Mouse (Mus musculus): ENCODE results near the gene Calb2. TPM values are rescaled to one million over a fixed set of nuclear protein-coding genes. Genes with fewer than 3 reads are reported as not detected.

Gene Calb2
- 10 to 100 TPM; 13.3 to 27.0 TPM for total RNA-seq (2021)

DNA sequence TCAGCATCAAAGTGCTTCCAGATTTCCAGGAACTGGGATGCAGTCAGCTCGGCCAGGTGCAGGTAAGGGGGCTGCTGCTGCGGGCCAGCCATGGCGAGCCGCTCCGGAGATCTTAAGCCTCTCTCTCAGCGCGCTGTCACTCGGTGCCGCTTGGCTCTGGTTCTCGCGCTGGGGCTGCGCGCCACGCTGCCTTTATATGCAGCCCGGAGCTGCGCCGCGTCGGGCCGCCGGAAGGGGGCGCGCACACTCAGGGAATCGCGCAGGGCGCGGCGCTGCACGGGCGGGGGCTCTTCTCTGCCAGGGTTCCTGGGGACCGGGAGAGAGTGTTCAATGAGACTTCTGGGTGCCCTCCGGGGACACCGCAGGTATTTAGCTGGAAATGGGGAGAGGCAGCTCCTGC is at the start of gene Calb2:
TSS of gene Calb2 (minus strand) at position 165 of the 400 bp plus-strand sequence.
- intact Hi-C loops (cut with DNase I) = loop anchor here (1.0 kb wide), 1 partner anchor 310 kb away; no protein-coding TSS in a partner anchor
- DNase-seq (ENCODE audit: low spot score in 2 of 2) = peak; percentile 44 to 62

DNA sequence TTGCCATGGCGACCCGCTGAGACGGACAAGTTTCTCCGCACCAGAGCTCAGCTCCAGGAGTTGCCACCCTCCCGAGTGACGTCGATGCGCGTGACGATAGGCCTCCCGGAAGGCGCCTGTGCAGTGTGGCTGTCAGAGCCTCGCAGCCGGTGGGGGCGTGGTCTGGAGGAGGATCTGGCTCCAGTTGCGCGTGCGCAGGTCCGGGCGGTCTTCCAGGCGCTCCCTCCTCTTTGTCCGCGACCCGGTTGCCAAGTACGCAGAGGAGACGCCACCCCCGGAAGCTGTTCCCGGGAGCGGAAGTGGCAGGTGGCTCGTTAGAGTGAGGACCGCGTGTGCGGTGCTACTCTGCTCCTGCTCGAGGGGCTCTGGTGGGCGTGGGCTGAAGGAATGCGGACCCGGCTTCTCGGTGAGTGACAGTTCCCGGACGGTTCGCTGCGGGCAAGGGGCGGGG is 49.7 kb upstream of the Calb2 start:
- intact Hi-C loops (cut with DNase I) = no loop called here
- peak; percentile 100 for DNase-seq (ENCODE audit: low spot score in 2 of 2)

DNA sequence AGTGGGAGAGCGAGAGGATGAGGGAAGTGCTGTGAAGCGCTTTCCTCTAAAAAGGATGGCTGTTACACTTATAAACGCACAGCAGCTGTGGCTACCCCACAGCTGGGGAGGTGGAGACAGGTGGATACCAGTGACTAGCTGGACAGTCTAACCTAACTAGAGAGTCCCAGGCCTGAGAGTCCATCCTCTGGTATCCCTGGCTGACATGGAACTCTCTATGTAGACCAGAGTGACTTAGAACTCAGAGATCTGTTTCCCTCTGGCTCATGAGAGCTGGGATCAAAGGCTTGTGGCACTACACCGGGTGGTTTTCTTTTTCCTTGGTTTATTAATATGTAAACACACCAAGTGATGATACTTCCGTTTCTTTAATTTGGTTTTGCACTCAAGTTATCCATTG is 49.2 kb upstream of the Calb2 start:
- peak in 1 of 2 experiments; percentile 11 for DNase-seq (ENCODE audit: low spot score in 2 of 2)

DNA sequence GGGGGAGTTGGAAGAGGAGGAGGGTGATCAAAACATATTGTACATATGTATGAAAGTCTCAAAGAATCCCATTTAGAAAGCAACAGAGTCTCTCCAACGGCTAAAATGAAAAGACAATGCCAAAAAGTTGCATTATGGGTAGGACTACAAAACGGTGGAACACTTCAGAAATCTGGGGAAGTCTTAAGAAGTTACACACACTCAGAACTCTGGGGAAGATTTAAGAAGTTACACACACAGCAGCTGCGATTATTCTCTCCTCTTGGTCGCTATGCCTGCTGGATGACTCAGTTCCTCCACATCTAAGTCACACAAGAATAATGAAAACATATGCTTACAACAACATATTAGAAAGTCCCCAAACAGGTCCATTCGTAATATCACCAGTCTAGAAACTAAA is 48.2 kb upstream of the Calb2 start:
- intact Hi-C loops (cut with DNase I) = no loop called here
- DNase-seq (ENCODE audit: low spot score in 2 of 2) = no peak

More for the DNA sequence above, 49.2 kb upstream of the Calb2 start:
- intact Hi-C loops (cut with DNase I) = no loop called here

DNA sequence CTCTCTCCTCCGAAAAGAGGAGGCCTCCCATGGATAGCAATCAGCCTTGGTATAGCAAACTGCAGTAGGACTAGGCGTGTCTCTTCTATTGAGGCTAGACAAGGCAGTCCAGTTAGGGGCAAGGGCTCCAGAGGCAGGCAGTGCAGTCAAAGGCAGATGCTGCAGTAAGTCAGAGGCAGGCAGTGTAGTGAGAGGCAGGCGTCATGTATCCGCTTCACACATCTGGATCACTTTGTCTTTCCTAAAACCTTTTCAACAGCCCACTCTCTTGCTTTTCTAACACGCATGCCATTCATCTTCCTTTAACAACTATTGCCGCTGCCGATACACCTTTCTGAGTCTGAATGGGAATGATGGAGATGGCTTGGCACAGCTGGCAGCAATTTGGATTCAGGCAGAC is 47.4 kb upstream of the Calb2 start, which contains the start of gene Cmtr2:
TSS of gene Cmtr2 (plus strand) at position 301 of the 400 bp plus-strand sequence.
- intact Hi-C loops (cut with DNase I) = no loop called here
- DNase-seq (ENCODE audit: low spot score in 2 of 2) = no peak

DNA sequence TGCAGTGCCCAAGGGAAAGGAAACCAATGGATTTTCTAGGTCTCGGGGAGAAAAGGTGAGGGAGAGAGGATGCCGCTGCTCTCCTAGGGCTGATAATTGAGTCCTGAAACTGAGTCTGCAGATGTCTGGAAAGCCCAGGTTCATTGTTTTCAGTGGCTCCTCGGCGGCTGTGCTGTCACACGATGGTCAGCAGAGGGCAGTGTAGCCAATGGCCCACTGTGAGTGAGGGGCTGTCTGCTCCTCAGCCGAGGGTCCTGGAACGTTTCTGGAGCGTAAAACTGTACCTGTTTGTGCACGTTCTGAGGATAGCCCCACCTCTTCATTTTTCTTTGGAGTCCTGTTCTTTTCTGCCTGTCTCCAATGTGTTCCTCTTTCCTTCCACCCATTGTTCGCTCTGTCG is 33.8 kb upstream of the Calb2 start:
- DNase-seq (ENCODE audit: low spot score in 2 of 2) = no peak

DNA sequence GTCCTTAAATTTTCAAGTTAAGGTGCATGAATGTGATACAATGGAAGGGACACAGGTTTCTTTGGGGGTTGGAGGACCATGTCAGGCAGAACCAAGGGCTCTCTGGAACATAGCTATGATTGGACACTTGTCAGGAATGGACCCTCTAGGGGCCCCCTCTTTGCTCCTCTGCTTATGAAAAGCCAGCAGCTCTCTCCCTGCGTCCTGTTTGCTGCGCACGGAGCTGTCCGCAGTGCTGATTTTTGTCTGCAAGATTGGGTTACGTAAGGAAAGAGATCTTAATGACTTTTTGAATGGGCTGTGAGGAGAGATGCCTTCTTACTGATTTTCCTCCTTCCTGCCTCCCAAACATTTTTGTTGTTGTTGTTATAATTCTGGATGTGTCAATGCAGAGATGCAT is 28.7 kb upstream of the Calb2 start:
- DNase-seq (ENCODE audit: low spot score in 2 of 2) = no peak

More for the DNA sequence above, 33.8 kb upstream of the Calb2 start:
- intact Hi-C loops (cut with DNase I) = no loop called here

DNA sequence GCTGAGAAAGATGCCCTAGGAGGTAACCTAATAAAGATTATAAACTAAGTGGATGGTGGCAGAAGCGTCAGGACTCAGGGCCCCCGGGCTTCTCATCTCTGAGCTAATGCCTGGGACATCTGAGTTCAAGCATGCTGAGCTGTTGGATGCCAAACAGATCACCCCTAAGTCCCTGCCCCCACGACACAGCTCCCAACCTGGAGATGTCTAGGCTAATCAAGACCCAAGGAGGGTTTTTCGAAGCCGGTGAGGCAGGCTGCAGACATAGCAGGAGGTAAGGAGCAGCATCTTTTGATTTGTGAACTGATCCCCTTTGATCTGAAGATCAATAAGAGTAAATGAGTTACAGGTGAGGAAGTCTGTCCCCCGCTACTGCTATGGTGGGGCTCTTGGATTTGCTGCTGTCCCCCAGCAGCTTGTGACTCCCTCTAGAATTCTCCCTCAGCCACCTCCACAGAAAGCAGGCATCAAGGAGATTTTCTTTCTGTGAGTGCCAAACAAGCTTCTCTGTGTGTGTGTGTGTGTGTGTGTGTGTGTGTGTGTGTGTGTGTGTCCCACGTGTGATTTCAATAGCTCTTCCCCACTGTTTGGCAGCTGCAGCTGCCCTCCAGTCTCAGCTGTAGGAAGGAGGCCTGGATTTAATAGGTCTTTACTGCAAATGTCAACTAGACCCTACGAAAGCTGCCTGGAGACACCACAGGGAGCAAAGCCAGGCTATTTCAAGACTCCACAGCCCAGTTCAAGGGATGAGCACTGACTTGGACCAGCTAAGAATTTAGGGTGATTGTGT is 21.1 kb upstream of the Calb2 start:
- intact Hi-C loops (cut with DNase I) = no loop called here
- DNase-seq (ENCODE audit: low spot score in 2 of 2) = peak in 1 of 2 experiments; percentile 11

More for the DNA sequence above, 28.7 kb upstream of the Calb2 start:
- intact Hi-C loops (cut with DNase I) = no loop called here

DNA sequence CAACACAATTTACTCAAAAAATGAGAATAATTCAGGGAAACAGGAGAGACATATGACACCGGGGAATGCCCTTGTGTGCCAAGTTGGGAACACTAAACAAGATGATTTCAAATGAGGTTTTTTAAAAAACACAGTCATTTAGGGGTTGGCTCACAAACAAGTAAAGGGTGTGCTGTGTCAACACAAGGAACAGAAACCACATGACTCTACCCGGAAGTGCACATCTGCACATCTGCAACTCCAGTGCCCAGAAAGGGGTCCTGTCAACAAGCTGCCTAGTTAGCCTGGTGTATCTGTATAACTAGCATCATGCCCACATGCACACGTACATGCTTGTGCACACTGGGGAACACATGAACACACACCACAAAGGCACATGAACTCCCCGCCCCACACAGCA is 17.5 kb upstream of the Calb2 start:
- no peak for DNase-seq (ENCODE audit: low spot score in 2 of 2)
- intact Hi-C loops (cut with DNase I) = no loop called here

DNA sequence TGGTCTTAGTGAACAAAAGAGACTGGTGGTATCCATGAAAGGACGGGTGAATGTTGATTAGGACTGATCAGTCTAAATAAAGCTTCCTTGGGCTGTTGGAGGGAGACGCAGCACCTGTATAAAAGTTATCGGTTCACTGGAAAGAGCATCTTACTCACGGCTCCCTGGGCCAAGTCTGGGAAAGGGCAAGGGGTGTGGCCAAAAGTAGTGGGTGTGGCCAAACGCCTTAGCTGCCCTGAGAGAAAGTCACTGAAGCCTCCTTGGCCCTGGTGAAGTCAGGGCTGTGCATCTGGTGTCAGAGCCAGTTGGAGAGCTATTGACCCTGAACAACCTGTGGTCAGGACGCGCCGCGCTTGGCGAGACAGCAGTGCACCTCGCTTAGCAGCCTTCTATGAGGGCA is 15.7 kb upstream of the Calb2 start:
- DNase-seq (ENCODE audit: low spot score in 2 of 2) = no peak
- intact Hi-C loops (cut with DNase I) = no loop called here

DNA sequence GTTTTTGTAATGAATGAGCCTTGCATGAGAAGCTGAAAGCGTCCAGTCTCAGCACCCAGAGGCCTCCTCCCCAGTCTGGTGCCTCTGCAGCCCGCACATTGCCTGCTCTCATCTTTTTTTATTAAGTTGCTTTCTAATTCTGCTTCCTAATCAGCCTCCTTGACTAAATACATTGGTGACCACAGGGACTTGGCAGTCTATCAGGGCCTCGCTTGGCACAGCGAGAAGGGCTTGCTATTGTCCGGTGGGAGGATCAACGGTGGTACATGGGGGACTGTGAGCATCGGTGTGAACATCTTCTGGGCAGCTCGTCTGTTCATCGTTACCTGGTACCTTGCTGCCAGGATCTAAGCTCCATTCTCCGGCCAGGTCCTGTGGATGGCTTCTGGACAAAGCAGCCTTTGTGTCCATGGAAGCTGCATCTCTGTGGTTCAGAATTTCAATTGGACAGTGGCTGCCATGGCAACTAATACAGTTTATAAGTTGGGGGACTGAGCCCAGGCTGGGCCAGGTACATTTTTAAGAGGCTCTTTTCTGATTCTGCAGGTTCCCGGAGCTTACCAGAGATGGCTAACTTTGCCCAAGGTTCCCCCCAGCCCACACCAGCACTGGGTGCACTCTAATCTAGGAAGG is 14.8 kb upstream of the Calb2 start:
- no peak for DNase-seq (ENCODE audit: low spot score in 2 of 2)
- intact Hi-C loops (cut with DNase I) = no loop called here

DNA sequence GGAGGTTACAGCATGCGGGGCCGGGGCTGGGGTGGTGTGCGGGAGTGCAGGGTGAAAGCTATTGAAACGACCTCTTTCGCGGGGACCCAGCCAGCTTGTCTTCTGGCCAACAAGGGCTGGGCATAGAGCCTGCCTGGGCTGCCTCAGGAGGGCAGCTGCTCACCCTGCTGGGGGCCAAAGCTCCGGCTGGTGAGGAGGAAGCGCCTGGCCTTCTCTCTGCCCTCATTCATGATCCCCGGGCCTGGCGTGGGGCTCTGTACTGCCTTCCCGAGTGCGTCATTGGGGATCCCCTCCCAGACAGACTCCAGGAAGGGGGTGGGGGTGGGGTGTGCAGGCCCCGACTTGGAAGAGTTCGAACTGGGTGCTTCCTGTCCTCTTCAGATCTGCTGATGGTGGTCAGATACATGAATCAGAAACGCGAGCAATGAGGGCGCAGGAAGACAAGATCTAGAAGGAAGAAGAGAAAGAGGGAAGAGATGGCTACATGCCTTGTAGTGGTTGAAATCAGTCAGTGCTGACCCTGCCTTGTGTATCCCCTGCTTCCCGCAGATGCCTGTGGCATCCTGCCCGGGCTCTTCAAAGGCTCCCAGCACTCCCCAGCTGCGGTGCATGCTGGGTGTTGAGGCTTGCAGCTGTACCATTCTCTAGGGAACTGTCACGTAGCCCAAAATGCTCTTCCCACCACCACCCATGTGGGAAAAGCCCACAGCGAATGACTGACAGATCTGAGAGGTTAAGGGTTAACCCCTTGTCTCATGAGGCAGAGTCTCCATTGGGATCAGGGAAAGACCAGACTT is 9.5 kb upstream of the Calb2 start:
- intact Hi-C loops (cut with DNase I) = no loop called here
- DNase-seq (ENCODE audit: low spot score in 2 of 2) = no peak

DNA sequence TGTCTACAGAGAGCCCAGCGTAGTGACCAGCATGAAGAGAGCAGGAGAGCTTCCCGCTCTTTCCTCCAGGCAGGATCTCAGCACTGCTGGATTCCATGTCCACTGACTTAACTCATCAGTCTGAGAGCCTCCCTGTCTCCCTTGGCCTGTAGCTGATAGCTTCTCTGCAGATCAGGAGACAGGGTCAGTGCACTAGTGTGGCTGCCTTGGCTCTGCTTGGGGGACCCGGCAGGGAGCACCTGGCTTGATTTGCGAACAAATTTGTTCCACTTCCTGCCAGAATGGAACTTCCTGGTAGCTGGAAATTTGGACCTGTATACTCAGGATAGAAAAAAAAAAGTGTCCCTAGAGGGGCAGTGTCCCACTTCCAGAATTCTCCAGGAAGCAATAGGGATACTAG is 6.8 kb upstream of the Calb2 start:
- intact Hi-C loops (cut with DNase I) = no loop called here
- no peak for DNase-seq (ENCODE audit: low spot score in 2 of 2)

DNA sequence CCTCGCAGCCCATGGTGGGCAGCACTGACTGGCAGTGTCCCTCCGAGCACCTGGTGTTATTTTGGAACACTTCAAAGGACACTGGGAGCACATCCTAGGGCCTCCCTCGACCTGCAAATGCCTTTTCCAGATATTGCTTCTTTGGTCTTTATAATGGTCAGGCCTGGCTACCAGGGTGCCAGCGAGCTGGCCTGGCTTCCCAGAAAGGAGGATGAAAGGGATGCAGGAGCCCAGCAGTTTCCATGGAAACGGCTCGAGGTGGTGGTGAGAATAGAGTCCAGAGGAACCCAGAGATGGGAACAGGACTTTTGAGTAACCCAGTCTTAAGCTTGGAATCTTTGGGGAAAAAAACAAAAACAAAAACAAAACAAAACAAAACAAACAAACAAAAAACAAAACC is 4.2 kb upstream of the Calb2 start:
- intact Hi-C loops (cut with DNase I) = no loop called here
- no peak for DNase-seq (ENCODE audit: low spot score in 2 of 2)

DNA sequence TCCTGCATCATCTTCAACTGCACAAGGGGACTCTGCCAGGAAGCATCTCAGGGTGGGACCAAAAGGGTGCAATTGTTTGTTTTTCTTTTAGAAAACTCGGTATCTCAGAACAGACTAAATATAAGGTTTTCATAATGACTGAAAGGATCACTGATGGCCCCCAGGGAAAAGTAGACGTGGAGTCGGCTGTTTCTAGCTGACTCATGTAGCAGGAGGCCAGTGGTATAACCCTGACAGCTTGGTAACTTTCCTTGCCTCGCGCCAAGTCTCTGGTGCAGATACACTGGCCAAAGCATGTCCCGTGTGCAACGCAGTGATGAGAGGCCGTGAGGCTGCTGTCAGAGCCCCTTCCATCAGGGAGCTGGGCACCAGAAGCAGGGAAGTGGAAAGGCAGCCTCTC is 1.7 kb downstream of the Calb2 start:
- no peak for DNase-seq (ENCODE audit: low spot score in 2 of 2)
- intact Hi-C loops (cut with DNase I) = no loop called here

DNA sequence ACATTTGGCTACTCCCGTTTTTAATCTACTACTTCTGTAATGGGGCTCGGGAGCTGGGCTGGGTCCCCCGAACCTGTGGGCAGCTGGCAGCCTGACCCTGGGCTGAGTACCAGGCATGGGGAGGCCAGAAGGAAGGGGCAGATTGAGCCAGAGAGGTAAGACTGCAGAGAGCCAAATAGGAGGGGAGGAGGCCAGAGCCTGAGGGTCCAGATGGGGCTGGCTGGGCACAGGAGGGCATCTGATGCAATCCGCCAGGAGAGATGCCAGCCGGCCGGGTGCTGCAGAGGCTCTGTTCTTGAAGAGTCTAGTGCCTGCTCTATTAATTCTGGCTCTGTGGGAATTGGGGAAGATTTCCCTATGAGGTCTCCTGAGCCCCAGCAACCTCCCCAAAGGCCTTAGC is 6.0 kb downstream of the Calb2 start:
- intact Hi-C loops (cut with DNase I) = no loop called here
- no peak for DNase-seq (ENCODE audit: low spot score in 2 of 2)

DNA sequence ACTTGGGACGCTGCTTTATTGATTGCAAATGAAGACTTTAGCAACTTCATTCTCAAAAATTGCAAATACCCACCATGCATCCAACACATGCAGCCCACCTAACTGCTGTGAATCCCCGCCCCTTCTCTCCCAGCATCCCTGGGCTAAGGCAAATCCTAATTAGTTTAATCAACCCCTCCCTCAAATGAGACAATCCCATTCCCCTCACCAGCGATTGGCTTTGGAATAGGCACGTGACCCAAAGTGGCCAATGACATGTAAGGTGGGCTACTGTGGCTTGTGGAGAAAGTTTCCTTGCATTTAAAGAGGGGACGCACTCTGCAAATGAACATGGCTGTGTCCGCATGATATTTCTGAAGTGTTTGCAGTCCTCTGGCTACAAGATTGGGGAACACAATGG is 15.1 kb downstream of the Calb2 start:
- DNase-seq (ENCODE audit: low spot score in 2 of 2) = no peak
- intact Hi-C loops (cut with DNase I) = no loop called here

DNA sequence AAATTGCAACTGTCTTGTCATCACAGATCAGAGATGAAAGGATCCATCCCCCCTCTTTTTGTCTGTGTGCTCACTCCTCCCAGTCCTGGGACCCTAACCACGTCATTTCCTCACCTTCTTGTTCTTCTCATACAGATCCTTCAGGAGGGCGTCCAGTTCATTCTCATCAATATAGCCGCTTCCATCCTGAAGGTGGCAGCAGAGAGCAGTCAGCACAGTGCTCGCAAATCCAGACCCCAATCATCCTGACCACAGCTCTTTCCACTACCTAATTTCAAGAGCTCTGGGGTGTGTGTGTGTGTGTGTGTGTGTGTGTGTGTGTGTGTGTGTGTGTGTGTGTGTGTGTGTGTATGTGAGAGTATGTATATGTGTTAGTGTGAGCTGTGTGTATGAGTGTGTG is 22.5 kb downstream of the Calb2 start:
- DNase-seq (ENCODE audit: low spot score in 2 of 2) = peak; percentile 28 to 29
- intact Hi-C loops (cut with DNase I) = loop anchor here (5.0 kb wide), 1 partner anchor 332 kb away; no protein-coding TSS in a partner anchor

DNA sequence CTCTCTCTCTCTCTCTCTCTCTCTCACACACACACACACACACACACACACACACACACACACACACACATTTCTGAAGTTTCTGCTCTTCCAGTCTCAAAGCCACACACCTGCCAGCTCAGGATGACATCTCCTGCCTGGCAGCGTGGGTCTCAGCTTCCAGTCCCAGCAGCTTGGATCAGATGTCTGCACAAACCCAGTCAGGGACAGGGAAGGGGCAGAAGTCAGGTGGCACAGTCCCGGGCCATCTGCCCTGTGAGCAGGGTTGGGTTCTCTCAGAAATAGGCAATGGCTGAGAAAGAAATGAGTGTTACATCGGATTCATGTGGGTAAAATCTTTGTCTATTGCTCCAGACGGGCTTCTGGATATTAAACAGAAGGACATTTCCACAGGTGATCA is 27.2 kb downstream of the Calb2 start:
- intact Hi-C loops (cut with DNase I) = no loop called here
- DNase-seq (ENCODE audit: low spot score in 2 of 2) = no peak

DNA sequence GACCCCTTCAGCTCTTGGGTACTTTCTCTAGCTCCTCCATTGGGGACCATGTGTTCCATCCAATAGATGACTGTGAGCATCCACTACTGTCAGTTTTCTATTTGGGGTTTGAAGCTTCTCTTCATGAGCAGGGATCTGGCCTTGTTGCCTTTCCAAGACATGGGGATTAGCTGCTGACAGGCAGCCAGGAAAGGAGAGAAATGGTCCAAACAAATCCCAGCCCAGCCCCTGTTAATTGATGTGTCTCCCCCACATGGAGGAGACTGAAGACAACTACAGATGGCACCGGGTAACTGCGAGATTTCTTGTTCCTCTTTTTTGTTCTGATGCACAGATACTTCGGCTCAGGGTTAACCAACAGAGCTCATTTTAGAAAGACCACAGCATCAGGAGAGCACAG is 27.9 kb downstream of the Calb2 start:
- DNase-seq (ENCODE audit: low spot score in 2 of 2) = no peak
- intact Hi-C loops (cut with DNase I) = no loop called here
